Mouse (Mus musculus): ENCODE data around the gene Capn7. TPM values are rescaled to one million over a fixed set of nuclear protein-coding genes. Genes with fewer than 3 reads are reported as not detected.

Gene Capn7
- total and polyA plus RNA-seq, 3 experiments, result 23.2 to 83.7 (median 30.0) TPM

- H3K4me3 ChIP-seq (ENCODE audit: control insufficient read depth in 1 of 2, insufficient read depth in 1 of 2, low read depth in 2 of 2, low read length in 2 of 2), result no peak overlapping the region
- H3K27me3 ChIP-seq (ENCODE audit: control insufficient read depth in 1 of 2, insufficient read depth in 2 of 2, low read length in 2 of 2), result no peaks in the 10 kb centered on the region; a peak in 1 of 4 replicates
- TF ChIP-seq E2F4 (IDR thresholded peaks at IDR 0.05; ENCODE audit: borderline replicate concordance, low read depth, low read length) (no peak), ZNF384 (IDR thresholded peaks at IDR 0.05; ENCODE audit: low read depth, low read length) (no peak), GABPA (IDR thresholded peaks at IDR 0.05; ENCODE audit: low read depth, low read length) (no peak)
- 0 out of 4 replicates have a peak, but pooled peaks cover 0 to 2% of the 10 kb centered on the region in 2 experiments for H3K36me3 ChIP-seq (ENCODE audit: control insufficient read depth in 1 of 2, insufficient read depth in 2 of 2, low read length in 2 of 2)
- H3K4me1 ChIP-seq (ENCODE audit: control insufficient read depth in 1 of 2, insufficient read depth in 2 of 2, low read length in 2 of 2), result no peaks in the 10 kb centered on the region
- H3K9ac ChIP-seq (ENCODE audit: control insufficient read depth, low read depth, low read length, poor library complexity, severe bottlenecking), result no peak overlapping the region
- H3K9me3 ChIP-seq (replicated peaks; ENCODE audit: insufficient read depth, low read length), result no peaks in the 10 kb centered on the region
- H3K27ac ChIP-seq (ENCODE audit: control insufficient read depth, low read depth, low read length), result no peak overlapping the region
- no peaks in the 10 kb centered on the region for H3K79me2 ChIP-seq (ENCODE audit: control insufficient read depth, insufficient read depth, low read length, poor library complexity)
- no peak for DNase-seq (ENCODE audit: low read depth, low spot score)
Observed at GRCm38 (mm10) chr14:31420562-31420961, 84.1 kb downstream of the Capn7 start.

GRCm38 (mm10) chr14:31420985-31421384 lies 84.5 kb downstream of the Capn7 start:
- Histone ChIP-seq H3K4me1 (ENCODE audit: control insufficient read depth in 1 of 2, insufficient read depth in 2 of 2, low read length in 2 of 2) (no peaks in the 10 kb centered on the region), H3K79me2 (ENCODE audit: control insufficient read depth, insufficient read depth, low read length, poor library complexity) (no peaks in the 10 kb centered on the region), H3K36me3 (ENCODE audit: control insufficient read depth in 1 of 2, insufficient read depth in 2 of 2, low read length in 2 of 2) (0 out of 4 replicates have a peak, but pooled peaks cover 0 to 2% of the 10 kb centered on the region in 2 experiments), H3K27me3 (ENCODE audit: control insufficient read depth in 1 of 2, insufficient read depth in 2 of 2, low read length in 2 of 2) (no peaks in the 10 kb centered on the region; a peak in 1 of 4 replicates), H3K9me3 (replicated peaks; ENCODE audit: insufficient read depth, low read length) (no peaks in the 10 kb centered on the region), H3K4me3 (ENCODE audit: control insufficient read depth in 1 of 2, insufficient read depth in 1 of 2, low read depth in 2 of 2, low read length in 2 of 2) (no peak overlapping the region), H3K9ac (ENCODE audit: control insufficient read depth, low read depth, low read length, poor library complexity, severe bottlenecking) (no peak overlapping the region), H3K27ac (ENCODE audit: control insufficient read depth, low read depth, low read length) (no peak overlapping the region)
- no peak for TF ChIP-seq MAX (IDR thresholded peaks at IDR 0.05; ENCODE audit: low read length)
- TF ChIP-seq CTCF (IDR thresholded peaks at IDR 0.05 in 2 of 3, conservative IDR thresholded peaks at IDR 0.05 in 1 of 3; ENCODE audit: control insufficient read depth in 1 of 3, insufficient read depth in 1 of 3, low read depth in 2 of 3, low read length in 3 of 3, poor library complexity in 1 of 3, severe bottlenecking in 1 of 3), result no peak
- TF ChIP-seq CHD2 (IDR thresholded peaks at IDR 0.05; ENCODE audit: low read length), result no peak
- no peak for TF ChIP-seq ZNF384 (IDR thresholded peaks at IDR 0.05; ENCODE audit: low read depth, low read length)
- TF ChIP-seq TAL1 (IDR thresholded peaks at IDR 0.05; ENCODE audit: low read length), result no peak
- no peak for DNase-seq (ENCODE audit: low read depth, low spot score)

Other genes starting within 250 kb of the Capn7 start
- gene Smim4, start 207.7 kb upstream of the Capn7 start, total RNA-seq (2012; rRNA removed), result 78.8 and 122 TPM in 2 replicates
- 10 to 100 TPM in 1 of 2 experiments, not detected in 1; 87.8 TPM for gene Smim4, start 207.7 kb upstream of the Capn7 start, polyA plus RNA-seq (2012; ENCODE audit: insufficient read depth in 1 of 2, insufficient read length in 2 of 2, low read depth in 1 of 2, low replicate concordance in 2 of 2, missing spikeins in 1 of 2)
- gene Nt5dc2, start 205.6 kb upstream of the Capn7 start, total RNA-seq (2012; rRNA removed), result 168 and 172 TPM in 2 replicates
- 100 to 1,000 TPM; 291 to 349 TPM for gene Nt5dc2, start 205.6 kb upstream of the Capn7 start, polyA plus RNA-seq (2012; ENCODE audit: insufficient read depth in 1 of 2, insufficient read length in 2 of 2, low read depth in 1 of 2, low replicate concordance in 2 of 2, missing spikeins in 1 of 2)
- 0.15 TPM in 1 of 2 replicates, not detected in the other for gene Stab1, start 168.0 kb upstream of the Capn7 start, total RNA-seq (2012; rRNA removed)
- under 1 TPM in 1 of 2 experiments, not detected in 1; 0.40 TPM for gene Stab1, start 168.0 kb upstream of the Capn7 start, polyA plus RNA-seq (2012; ENCODE audit: insufficient read depth in 1 of 2, insufficient read length in 2 of 2, low read depth in 1 of 2, low replicate concordance in 2 of 2, missing spikeins in 1 of 2)
- not detected in 2 replicates for gene Tnnc1, start 128.3 kb upstream of the Capn7 start, total RNA-seq (2012; rRNA removed)
- gene Tnnc1, start 128.3 kb upstream of the Capn7 start, polyA plus RNA-seq (2012; ENCODE audit: insufficient read depth in 1 of 2, insufficient read length in 2 of 2, low read depth in 1 of 2, low replicate concordance in 2 of 2, missing spikeins in 1 of 2), result under 1 TPM in 1 of 2 experiments, not detected in 1; 0.19 TPM
- gene Nisch, start 119.7 kb upstream of the Capn7 start, total RNA-seq (2012; rRNA removed), result 49.1 and 53.0 TPM in 2 replicates
- gene Nisch, start 119.7 kb upstream of the Capn7 start, polyA plus RNA-seq (2012; ENCODE audit: insufficient read depth in 1 of 2, insufficient read length in 2 of 2, low read depth in 1 of 2, low replicate concordance in 2 of 2, missing spikeins in 1 of 2), result 100 to 1,000 TPM in 1 of 2 experiments, not detected in 1; 154 TPM
- 0.03 and 0.04 TPM in 2 replicates for gene Sema3g, start 118.8 kb upstream of the Capn7 start, total RNA-seq (2012; rRNA removed)
- gene Sema3g, start 118.8 kb upstream of the Capn7 start, polyA plus RNA-seq (2012; ENCODE audit: insufficient read depth in 1 of 2, insufficient read length in 2 of 2, low read depth in 1 of 2, low replicate concordance in 2 of 2, missing spikeins in 1 of 2), result under 1 TPM in 1 of 2 experiments, not detected in 1; 0.25 TPM
- gene Phf7, start 85.3 kb upstream of the Capn7 start, total RNA-seq (2012; rRNA removed), result 6.0 and 6.7 TPM in 2 replicates
- 1 to 10 TPM in 1 of 2 experiments, not detected in 1; 7.6 TPM for gene Phf7, start 85.3 kb upstream of the Capn7 start, polyA plus RNA-seq (2012; ENCODE audit: insufficient read depth in 1 of 2, insufficient read length in 2 of 2, low read depth in 1 of 2, low replicate concordance in 2 of 2, missing spikeins in 1 of 2)
- gene Bap1, start 85.2 kb upstream of the Capn7 start, total RNA-seq (2012; rRNA removed), result 70.1 and 85.4 TPM in 2 replicates
- gene Bap1, start 85.2 kb upstream of the Capn7 start, polyA plus RNA-seq (2012; ENCODE audit: insufficient read depth in 1 of 2, insufficient read length in 2 of 2, low read depth in 1 of 2, low replicate concordance in 2 of 2, missing spikeins in 1 of 2), result 100 to 1,000 TPM; 112 to 177 TPM
- gene Dnah1, start 12.7 kb upstream of the Capn7 start, total RNA-seq (2012; rRNA removed), result 0.03 and 0.04 TPM in 2 replicates
- gene Dnah1, start 12.7 kb upstream of the Capn7 start, polyA plus RNA-seq (2012; ENCODE audit: insufficient read depth in 1 of 2, insufficient read length in 2 of 2, low read depth in 1 of 2, low replicate concordance in 2 of 2, missing spikeins in 1 of 2), result under 1 TPM in 1 of 2 experiments, not detected in 1; 0.11 TPM
- gene Sh3bp5, start 99.4 kb downstream of the Capn7 start, total RNA-seq (2012; rRNA removed), result 0.19 and 0.36 TPM in 2 replicates
- gene Sh3bp5, start 99.4 kb downstream of the Capn7 start, polyA plus RNA-seq (2012; ENCODE audit: insufficient read depth in 1 of 2, insufficient read length in 2 of 2, low read depth in 1 of 2, low replicate concordance in 2 of 2, missing spikeins in 1 of 2), result 1 to 10 TPM in 1 of 2 experiments, not detected in 1; 1.0 TPM
- 44.4 and 50.6 TPM in 2 replicates for gene Eaf1, start 157.8 kb downstream of the Capn7 start, total RNA-seq (2012; rRNA removed)
- 10 to 100 TPM in 1 of 2 experiments, not detected in 1; 67.2 TPM for gene Eaf1, start 157.8 kb downstream of the Capn7 start, polyA plus RNA-seq (2012; ENCODE audit: insufficient read depth in 1 of 2, insufficient read length in 2 of 2, low read depth in 1 of 2, low replicate concordance in 2 of 2, missing spikeins in 1 of 2)
- gene Mettl6, start 158.4 kb downstream of the Capn7 start, total RNA-seq (2012; rRNA removed), result 35.6 TPM in 2 replicates
- 10 to 100 TPM in 1 of 2 experiments, not detected in 1; 39.2 TPM for gene Mettl6, start 158.4 kb downstream of the Capn7 start, polyA plus RNA-seq (2012; ENCODE audit: insufficient read depth in 1 of 2, insufficient read length in 2 of 2, low read depth in 1 of 2, low replicate concordance in 2 of 2, missing spikeins in 1 of 2)

Measured in MEL (cell line).